Mouse (Mus musculus) liver, adult (tissue): ENCODE results near the gene Cpne7.

Experiments
- GATA4 ChIP-seq: IDR thresholded peaks from 2 replicates; pipeline ENCODE4 v1.6.1; 2014; ENCODE audit warnings: mild to moderate bottlenecking, low read length; ENCODE audit not compliant: insufficient replicate concordance

Cpne7 gene

DNA sequence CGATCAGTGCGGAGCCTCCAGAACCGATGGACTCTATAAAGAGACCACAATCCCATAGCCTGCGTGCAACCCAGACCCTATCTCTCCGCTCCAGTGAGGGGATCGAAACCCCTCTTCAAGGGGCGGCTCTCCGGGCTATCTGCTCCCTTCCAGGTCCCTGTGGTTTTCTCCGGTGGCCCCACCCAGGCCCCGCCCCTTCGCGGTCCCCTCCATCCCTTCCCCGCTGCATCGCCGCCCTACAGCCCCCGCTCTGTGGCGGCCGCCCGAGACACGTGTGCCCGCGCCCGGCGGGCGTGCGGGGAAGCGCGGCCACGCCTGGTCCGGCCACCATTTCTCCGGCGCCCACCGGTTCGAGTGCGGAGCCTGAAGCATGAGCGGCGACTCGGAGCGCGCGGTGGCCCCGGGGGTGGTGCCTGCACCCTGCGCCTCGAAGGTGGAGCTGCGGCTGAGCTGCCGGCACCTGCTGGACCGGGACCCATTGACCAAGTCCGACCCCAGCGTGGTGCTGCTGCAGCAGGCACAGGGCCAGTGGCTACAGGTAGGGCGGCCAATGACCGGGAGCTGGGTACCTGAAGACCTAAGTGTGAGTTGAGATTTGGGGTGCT, at the start of gene Cpne7:
Gene Cpne7 (plus strand): TSS at position 248 of the 605 bp plus-strand sequence.
- TF ChIP-seq GATA4 = no peak

DNA sequence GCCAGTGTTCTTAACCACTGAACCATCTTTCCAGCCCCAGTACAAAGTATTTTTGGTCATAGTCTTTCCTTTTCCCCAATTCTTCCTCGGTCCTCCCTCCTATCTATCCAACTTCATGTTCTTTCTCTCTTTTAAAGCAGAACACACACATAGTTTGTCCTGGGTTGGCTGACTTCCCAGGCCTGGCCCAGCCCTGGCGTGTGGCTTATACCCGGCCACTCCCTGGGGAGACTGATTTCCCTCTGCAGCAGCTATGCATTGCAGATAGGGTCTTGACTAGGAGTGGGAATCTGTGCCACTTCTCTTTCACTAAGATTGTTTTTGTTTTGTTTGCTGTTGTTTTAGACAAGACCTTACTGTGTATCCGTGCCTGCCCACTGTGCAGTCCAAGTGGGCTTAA, 46.0 kb upstream of the Cpne7 start:
- TF ChIP-seq GATA4 = no peak

DNA sequence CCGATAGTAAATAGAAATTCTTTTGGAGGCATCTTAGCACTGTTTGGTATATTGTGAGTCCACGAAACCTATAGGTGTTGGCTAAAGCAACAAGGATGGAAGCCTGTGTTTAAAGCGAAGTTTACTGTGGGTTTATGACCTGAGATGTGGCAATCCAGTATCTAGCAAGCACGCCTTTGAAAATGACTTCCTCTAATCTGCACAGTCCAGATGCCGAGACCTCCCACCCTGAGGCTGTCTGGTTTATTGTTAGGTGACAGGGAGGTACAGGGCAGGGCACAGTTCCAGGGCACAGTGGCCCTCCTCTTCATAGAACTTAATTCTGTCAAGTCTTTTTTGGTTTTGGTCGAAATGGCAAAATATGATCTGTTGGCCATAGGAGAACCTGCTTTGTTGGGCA, 40.0 kb upstream of the Cpne7 start:
- no peak for TF ChIP-seq GATA4

DNA sequence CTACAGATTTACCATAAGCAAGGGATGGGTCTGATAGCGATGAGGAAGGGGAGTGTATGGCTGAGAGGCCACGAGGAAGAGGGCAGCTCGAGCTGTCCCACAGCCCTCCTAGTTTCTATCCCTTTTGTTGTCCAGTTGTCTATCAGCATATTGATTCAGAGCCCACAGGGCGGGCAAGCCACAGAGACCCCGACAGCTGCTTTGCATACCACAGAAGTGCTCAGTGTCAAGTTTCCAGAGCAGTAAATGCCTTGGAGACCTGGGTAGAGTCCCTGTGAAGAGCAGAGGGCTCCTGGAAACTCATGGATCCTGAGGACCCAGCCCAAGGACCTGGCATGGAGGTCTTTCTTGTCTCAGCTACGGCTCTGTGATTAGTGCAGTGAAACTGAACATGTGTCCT, 34.2 kb upstream of the Cpne7 start:
- TF ChIP-seq GATA4 = no peak

GRCm38 (mm10) chr8:123083610-123084009, 33.6 kb upstream of the Cpne7 start:
- no peak for TF ChIP-seq GATA4

GRCm38 (mm10) chr8:123087289-123087688, 29.9 kb upstream of the Cpne7 start:
- no peak for TF ChIP-seq GATA4

DNA sequence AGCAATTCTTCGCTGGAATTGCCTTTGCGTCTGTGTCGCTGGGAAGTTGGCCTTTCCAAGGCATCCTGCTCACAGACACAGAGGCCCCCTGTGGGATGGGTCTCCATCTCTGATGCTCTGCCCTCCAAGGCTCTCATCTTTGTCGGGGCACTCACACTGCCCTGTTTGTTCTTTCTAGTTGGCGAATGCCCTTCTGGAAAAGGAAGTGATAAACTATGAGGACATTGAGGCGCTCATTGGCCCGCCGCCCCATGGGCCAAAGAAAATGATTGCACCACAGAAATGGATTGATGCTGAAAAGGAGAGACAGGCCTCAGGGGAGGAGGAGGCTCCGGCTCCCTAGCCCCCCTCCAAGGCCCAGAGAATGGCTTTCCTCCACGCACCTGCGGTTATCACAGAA, 20.0 kb upstream of the Cpne7 start:
- TF ChIP-seq GATA4 = no peak

DNA sequence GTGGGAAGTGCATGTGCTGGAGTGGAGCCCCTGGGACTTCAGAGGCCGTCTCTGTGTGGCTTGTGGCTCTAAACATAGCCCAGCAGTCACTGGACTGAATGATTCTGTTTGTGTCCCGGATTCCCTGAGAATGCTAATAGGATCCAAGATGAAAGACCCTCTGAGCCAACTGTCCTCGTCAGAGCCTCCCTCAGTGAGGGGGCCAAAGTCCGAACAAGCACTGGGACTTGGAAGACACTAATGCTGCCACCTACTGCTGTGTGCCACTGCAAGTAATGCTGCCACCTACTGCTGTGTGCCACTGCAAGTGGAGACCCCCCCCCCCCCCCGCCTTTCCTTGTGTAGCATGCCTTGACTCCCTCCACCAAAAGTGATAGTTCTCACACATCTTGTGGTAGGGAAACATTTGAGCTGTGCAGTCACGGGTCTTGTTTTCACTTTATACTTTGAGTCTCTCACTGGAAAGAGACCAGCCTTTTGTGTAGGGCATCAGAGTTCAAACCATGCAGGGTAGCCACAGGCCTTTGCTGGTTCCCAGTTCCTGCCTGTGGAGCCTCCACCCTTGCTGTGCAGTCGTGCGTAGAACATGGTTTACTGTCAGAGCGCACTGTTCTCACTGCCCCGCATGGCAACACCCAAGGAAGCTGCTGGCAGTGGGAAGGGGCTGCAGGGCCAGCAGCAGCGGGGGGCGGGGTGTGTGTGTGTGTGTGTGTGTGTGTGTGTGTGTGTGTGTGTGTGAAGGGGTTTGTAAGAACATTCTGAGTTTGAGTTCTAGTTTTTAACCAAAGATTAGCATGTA, 19.2 kb upstream of the Cpne7 start:
- no peak for TF ChIP-seq GATA4

DNA sequence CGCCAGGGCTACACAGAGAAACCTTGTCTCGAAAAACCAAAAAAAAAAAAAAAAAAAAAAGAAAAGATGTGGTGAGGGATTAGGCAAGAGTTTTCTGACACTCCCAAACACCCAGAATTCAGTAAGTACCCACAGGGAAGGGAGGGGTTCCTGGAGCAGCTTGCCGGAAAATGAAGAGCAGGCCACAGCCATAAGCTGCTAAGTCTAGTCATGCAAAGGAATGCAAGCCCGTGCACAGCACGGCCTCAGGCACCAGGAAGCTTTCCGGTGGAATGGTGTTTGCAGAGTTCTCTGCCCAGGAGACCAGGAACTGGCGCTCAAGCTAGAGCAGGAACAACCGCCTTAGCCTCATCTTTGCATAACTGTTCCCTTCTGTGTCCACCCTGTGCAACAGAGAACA, 16.9 kb upstream of the Cpne7 start:
- TF ChIP-seq GATA4 = no peak

- TF ChIP-seq GATA4 = no peak
These were observed 15.9 kb upstream of the Cpne7 start for GRCm38 (mm10) chr8:123101244-123101643.

DNA sequence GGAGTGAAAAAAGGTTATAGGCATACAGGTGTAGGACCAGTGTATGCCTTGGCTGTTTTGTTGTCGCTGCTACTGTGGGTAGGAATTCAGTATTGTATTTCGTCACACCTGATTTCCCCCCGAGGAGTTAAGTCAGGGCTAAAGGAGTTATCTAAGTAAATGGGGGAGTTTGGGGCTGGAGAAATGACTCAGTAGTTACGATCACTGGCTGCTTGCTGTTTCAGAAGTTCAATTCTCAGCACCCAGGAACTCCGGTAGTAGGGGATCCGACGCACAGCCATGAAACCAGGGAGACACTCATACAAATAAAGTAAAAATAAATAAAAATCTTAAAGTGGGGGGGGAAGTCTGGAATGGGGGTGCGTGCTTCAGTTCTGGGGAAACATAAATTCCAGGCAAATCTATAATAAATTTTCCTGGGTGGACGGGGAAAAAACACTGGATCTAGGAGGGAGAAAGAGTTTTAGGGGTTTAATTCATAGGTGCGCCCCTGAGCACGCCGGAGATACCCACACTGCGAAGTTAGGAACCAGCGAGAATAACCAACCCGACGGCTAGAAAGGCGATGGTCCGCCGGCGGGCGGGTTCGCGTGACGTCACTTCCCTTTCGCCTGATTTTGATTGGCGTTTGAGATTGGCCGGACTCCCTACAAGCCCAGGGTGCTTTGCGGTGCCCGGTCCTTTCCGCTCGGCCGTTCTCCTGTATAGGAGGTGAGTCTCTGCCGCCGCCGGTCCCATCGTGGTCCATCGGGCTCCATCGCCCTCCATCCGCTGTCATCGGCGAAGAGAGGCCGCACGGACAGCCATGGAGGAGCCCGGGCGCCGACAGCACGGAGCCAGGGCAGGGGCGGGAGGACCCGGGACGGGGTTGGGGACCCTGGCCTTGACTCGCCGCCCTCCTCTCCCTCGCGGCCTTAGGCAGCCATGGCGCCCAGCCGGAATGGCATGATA, 15.2 kb upstream of the Cpne7 start, which contains the start of gene Rpl13:
Gene Rpl13 (plus strand): TSS at position 616 of the 951 bp plus-strand sequence.
- TF ChIP-seq GATA4 = peak; percentile 70; the same call in 1 of the 2 replicates

DNA sequence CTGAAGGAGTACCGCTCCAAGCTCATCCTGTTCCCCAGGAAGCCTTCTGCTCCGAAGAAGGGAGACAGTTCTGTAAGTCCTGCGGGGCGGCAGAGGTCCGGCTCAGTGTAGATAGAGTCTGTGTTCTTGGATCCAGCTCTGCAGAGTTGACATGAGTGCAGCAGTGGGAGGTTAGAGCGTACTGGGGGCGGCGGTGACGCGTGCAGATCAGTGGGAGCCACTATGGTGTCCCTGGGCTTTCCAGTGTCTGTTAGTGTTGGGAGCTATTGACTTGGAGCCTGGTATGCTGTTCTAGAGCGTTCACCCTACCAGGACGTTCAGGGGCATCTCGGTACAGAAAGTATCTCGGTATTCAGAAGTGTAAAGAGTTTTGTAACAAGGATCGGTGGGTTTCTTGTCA, 13.9 kb upstream of the Cpne7 start:
- TF ChIP-seq GATA4 = no peak

- no peak for TF ChIP-seq GATA4
These were observed 13.0 kb upstream of the Cpne7 start for GRCm38 (mm10) chr8:123104046-123104767.

DNA sequence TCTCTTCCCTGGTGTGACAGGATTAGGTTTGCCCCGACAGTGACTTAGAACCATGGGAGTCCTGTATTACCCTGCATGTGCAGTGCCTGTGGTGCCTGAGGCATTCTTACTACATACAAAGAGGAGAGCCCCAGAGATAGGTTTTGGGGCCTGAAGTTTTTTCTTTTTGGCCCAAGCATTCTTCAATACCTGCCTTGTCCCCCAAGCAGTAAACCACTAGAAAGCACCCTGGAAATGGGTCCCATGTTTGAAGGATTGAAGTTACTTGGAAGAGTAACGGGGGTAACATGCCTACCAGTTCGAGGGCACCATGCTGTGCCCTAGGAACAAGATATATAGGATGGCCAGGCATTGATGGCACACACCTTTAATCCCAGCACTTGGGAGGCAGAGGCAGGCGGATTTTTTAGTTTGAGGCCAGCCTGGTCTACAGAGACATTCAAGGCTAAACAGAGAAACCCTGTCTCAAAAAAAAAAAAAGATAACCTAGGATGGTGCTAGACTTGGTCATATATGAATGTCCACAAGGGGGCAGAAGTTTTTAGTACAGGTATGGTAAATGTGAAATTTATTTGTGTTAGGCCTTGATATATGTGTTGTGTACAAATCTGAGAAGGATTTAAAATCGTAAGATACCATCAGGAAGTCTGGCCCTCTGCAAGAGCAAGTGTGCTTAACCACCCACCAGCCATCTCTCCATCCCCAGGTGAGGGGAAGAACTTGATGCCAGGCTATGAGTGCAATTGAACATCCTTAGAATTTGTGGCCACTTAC, 11.4 kb upstream of the Cpne7 start:
- no peak for TF ChIP-seq GATA4
